8 mouse cellular contexts compared by ENCODE assay signal in the genomic region with DNA sequence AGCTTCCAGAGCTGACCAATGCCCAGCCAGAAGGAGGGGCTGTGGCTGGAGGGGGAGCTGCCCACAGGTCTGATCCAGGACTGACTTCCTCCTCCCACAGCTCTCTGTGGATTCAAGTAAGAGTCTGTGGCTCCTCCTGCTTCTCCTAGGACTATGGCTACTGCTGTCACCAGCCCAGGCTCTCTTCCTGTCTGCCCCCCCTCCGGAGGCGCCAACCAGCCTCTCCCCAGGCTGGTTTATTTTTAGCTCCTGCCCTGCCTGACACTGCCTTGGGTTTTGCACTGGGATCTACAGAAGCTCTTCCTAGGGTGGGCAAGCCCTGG. TPM values are rescaled to one million over a fixed set of nuclear protein-coding genes. Genes with fewer than 3 reads are reported as not detected.
A peak's percentile ranks its signal among the peaks of the same experiment; 100 is the strongest.
DNase-seq lines count a peak whose midpoint lies in the region; ATAC-seq and TF ChIP-seq lines count a peak whose summit lies in the region.

No protein-coding gene starts in this region.

- no peak overlapping the region for H3K4me2 ChIP-seq in lung, embryonic 16.5 days (ENCODE audit: low read depth, low read length)

- H3K9me3 ChIP-seq in lung, embryonic 16.5 days (ENCODE audit: control insufficient read depth, low read length): no peaks in the 10 kb centered on the region

- H3K4me3 ChIP-seq in layer of hippocampus, adult 2 months: no peak overlapping the region
- no peak overlapping the region for H3K4me3 ChIP-seq in kidney, adult 2 months (ENCODE audit: insufficient read depth, low read depth, low read length)
- no peak overlapping the region for H3K4me3 ChIP-seq in lung, embryonic 16.5 days (ENCODE audit: low read length)

- peak overlapping the region; percentile 48; the same call in 1 of the 2 replicates for H3K27ac ChIP-seq in layer of hippocampus, adult 2 months
- H3K27ac ChIP-seq in kidney, adult 2 months (ENCODE audit: insufficient read depth, low read depth, low read length): peak overlapping the region; percentile 78
- peak overlapping the region; percentile 81 for H3K27ac ChIP-seq in lung, embryonic 16.5 days (ENCODE audit: low read length)

- peaks cover 10% of the 10 kb centered on the region for H3K4me1 ChIP-seq in kidney, adult 2 months (ENCODE audit: control insufficient read depth, insufficient read depth, low read length)
- peaks cover 24% of the 10 kb centered on the region for H3K4me1 ChIP-seq in lung, embryonic 16.5 days (replicated peaks; ENCODE audit: control insufficient read depth, insufficient read depth, low read length)

- no peaks in the 10 kb centered on the region for H3K27me3 ChIP-seq in kidney, adult 2 months (replicated peaks; ENCODE audit: control insufficient read depth, insufficient read depth, low read length)
- H3K27me3 ChIP-seq in lung, embryonic 16.5 days (ENCODE audit: control insufficient read depth, insufficient read depth, low read depth, low read length): no peaks in the 10 kb centered on the region

- DNase-seq in layer of hippocampus, adult 2 months (ENCODE audit: low spot score in 2 of 2): no peak
- no peak for DNase-seq in layer of hippocampus, postnatal 25 days (ENCODE audit: extremely low spot score in 1 of 2, low spot score in 1 of 2)
- DNase-seq in kidney, adult 2 months: peak; percentile 80
- no peak for DNase-seq in left cerebral cortex, postnatal 14 days (ENCODE audit: low spot score in 2 of 2)
- no peak for DNase-seq in layer of hippocampus, adult 11-12 months (ENCODE audit: low spot score)
- DNase-seq in cerebellum, postnatal 36 days: no peak

- H3K36me3 ChIP-seq in kidney, adult 2 months (ENCODE audit: control insufficient read depth, insufficient read depth, low read length): no peaks in the 10 kb centered on the region
- 0 out of 2 replicates have a peak, but pooled peaks cover 3% of the 10 kb centered on the region for H3K36me3 ChIP-seq in lung, embryonic 16.5 days (ENCODE audit: control insufficient read depth, insufficient read depth, low read length)

- peak; percentile 90 for ATAC-seq in granulocyte monocyte progenitor cell, adult 5-6 weeks (replicated peaks; ENCODE audit: poor library complexity, severe bottlenecking)
- peak; percentile 87 for ATAC-seq in lung, embryonic 16.5 days (ENCODE audit: low read depth)

- no peak for TF ChIP-seq POLR2A in kidney, adult 2 months (IDR thresholded peaks at IDR 0.05; ENCODE audit: low read depth, low read length)

- H3K9ac ChIP-seq in lung, embryonic 16.5 days (ENCODE audit: low read length): no peak overlapping the region

- 3% methylated on average over 2 of the region's 2 CpGs for WGBS in kidney, adult 2 months
- 0% methylated on average over 2 of the region's 2 CpGs for WGBS in lung, embryonic 16.5 days

- intact Hi-C loops in left cerebral cortex, postnatal 14 days (cut with DNase I): no loop called here

- no peak for TF ChIP-seq CTCF in layer of hippocampus, adult 2 months (conservative IDR thresholded peaks at IDR 0.05)
- TF ChIP-seq CTCF in kidney, adult 2 months (conservative IDR thresholded peaks at IDR 0.05; ENCODE audit: insufficient read depth, insufficient read length, low read depth, low read length): no peak

RNA-seq across cellular contexts. Expression of gene Pwwp2b, which starts 25.1 kb away (rescaled TPM):
- 10 to 100 TPM; 35.0 to 37.6 TPM for total RNA-seq in layer of hippocampus, adult 2 months (2021)
- total RNA-seq in layer of hippocampus, postnatal 25 days (2021): 10 to 100 TPM; 28.9 to 31.4 TPM
- total RNA-seq in granulocyte monocyte progenitor cell, adult 5-6 weeks (2014; fragmentation: Nextera tagmentation): 5.1 and 5.7 TPM in 2 replicates
- 1.6 and 4.4 TPM in 2 replicates for total RNA-seq in granulocyte monocyte progenitor cell, adult 5-6 weeks (2017)
- polyA plus RNA-seq in kidney, adult 2 months (2012; rRNA removed): 7.9 and 8.0 TPM in 2 replicates
- polyA plus RNA-seq in lung, embryonic 16.5 days (2015; fragmentation: Nextera tagmentation; extraction: Ambion mirVana): 14.8 and 16.8 TPM in 2 replicates
- 10 to 100 TPM; 10.4 to 10.9 TPM for total RNA-seq in left cerebral cortex, postnatal 14 days (2021)
